Mouse (Mus musculus) heart, adult 2 months (tissue): ENCODE data around the gene Uxt. TPM values are rescaled to one million over a fixed set of nuclear protein-coding genes. Genes with fewer than 3 reads are reported as not detected.

Experiments
- DNase-seq, 2 experiments: peaks; one replicate each; pipeline ENCODE4 v3.0.0; 2021
- H3K27ac ChIP-seq: fragments of 200-600 bp; 2 replicates; pipeline ENCODE4 v1.8.1; 2022
- H3K27me3 ChIP-seq: fragments of 200-500 bp; 2 replicates; pipeline ENCODE4 v1.6.1; 2012; ENCODE audit warnings: mild to moderate bottlenecking, low read length, inconsistent platforms, mixed read lengths; ENCODE audit not compliant: control insufficient read depth, insufficient read depth
- H3K36me3 ChIP-seq: fragments of 200-500 bp; 2 replicates; pipeline ENCODE4 v1.6.1; 2012; ENCODE audit warnings: low read length, inconsistent platforms; ENCODE audit not compliant: control insufficient read depth, insufficient read depth
- H3K4me1 ChIP-seq: fragments of 200-500 bp; 2 replicates; pipeline ENCODE4 v1.6.1; 2011; ENCODE audit warnings: low read length; ENCODE audit not compliant: control insufficient read depth, insufficient read depth
- H3K4me3 ChIP-seq: fragments of 200-600 bp; 2 replicates; pipeline ENCODE4 v1.8.1; 2022
- H3K79me2 ChIP-seq: fragments of 200-500 bp; replicated peaks from 2 replicates; pipeline ENCODE4 v1.6.1; 2012; ENCODE audit warnings: mild to moderate bottlenecking, inconsistent platforms, low read length, moderate library complexity, mixed read lengths; ENCODE audit not compliant: control insufficient read depth, insufficient read depth
- H3K9ac ChIP-seq: fragments of 200-500 bp; 2 replicates; pipeline ENCODE4 v1.6.1; 2012; ENCODE audit warnings: low read depth, mild to moderate bottlenecking, control low read depth, inconsistent platforms, low read length, mixed read lengths
- CTCF ChIP-seq: fragments of 200-600 bp; IDR thresholded peaks from 2 replicates; pipeline ENCODE4 v1.8.1; 2022; ENCODE audit warnings: antibody characterized with exemption, mild to moderate bottlenecking, moderate library complexity
- EP300 ChIP-seq: fragments of 200-500 bp; IDR thresholded peaks from 2 replicates; pipeline ENCODE4 v1.6.1; 2011; ENCODE audit warnings: low read depth, low read length, control low read depth; ENCODE audit not compliant: insufficient read depth
- POLR2A ChIP-seq: fragments of 200-500 bp; IDR thresholded peaks from 2 replicates; pipeline ENCODE4 v1.6.1; 2011; ENCODE audit warnings: mild to moderate bottlenecking, low read depth, low read length, control low read depth; ENCODE audit not compliant: insufficient read depth
- WGBS: fragments of 180-500 bp; shearing (Covaris S2); methylation state at CpG from one replicate; pipeline ENCODE4 v1.1.7; 2018; 5-methylcytosine and 5-hydroxymethylcytosine counted together
- intact Hi-C: fragments of 180-260 bp; cut with DNase I; formaldehyde crosslinking; loops from one replicate; pipeline ENCODE4 v1.15.1; 2025
- long read RNA-seq: library from polyadenylated mRNA; stranded (forward); transcript quantifications from one replicate; pipeline ENCODE4 v2.0.0, GENCODE M21; 2021
- polyA plus RNA-seq: library from polyadenylated mRNA; depleted of rRNA; stranded (reverse); fragments of >200 nt; gene quantifications from 2 replicates; pipeline ENCODE4 v1.2.3, GENCODE M21; 2012; rRNA removed
- total RNA-seq, 2 experiments: library from RNA; stranded (reverse); gene quantifications; 2 replicates each; pipeline ENCODE4 v1.2.3; 2021

Uxt gene
- total RNA-seq (10 to 100 TPM; 33.5 to 42.8 TPM), polyA plus RNA-seq (21.9 and 36.8 TPM in 2 replicates)
- long read RNA-seq, transcript Uxt-202 (7 exons, 875 nt): major isoform, 16 of 18 reads
- long read RNA-seq, partial matches to known transcripts: 0 of 18 reads
- long read RNA-seq, other reads (novel, unspliced or antisense): 1 of 18 reads

DNA sequence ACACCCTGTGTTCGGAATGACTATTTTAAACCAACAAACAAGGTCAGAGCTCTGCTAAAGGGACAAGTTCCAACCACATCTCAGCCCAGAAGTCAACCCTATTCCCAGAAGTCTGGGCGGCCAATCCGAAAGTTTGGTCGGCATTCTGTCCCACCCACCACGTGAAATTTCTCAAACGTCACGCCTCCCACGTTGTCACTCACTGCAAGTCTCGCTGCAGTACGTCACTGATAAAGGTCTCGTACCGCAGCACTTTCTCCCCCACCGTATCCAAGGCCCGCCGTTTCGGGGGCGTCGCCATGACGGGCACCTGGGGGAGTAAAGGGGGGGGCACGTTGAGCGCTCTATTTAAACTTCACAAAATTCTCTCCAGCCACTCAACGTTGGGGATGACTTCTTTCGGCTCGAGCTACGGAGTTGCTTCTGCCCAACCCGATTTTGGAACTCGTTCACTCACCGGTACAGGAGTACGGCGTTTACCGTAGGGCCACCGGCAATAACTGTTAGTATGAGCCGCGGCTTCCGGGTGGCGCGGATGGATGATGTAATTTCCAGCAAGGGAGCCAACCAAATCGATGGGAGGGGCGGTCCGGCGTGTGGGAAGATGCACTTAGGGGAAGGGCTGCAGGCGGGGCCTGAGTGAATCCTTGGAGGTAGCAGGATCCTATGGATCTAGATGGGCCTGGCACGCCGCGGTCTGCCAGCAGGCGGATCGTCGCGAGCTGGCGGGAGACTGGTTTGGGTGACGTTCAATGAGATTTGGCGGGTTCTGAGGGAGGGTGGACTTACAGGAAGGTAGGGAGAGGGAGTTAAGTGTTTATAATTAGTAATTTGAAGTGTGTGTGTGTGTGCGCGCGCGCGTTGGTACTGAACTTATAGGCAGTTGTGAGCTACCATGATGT is at the start of gene Uxt:
Gene Uxt (minus strand): TSS at position 541 of the 902 bp plus-strand sequence.
- TF ChIP-seq EP300 (no peak), POLR2A (peak; percentile 56), CTCF (peak; percentile 36)
- no peaks in the 10 kb centered on the region for H3K79me2 ChIP-seq
- WGBS: 18% methylated on average over 57 of the region's 57 CpGs
- no peaks in the 10 kb centered on the region for H3K27me3 ChIP-seq
- H3K4me1 ChIP-seq: no peaks in the 10 kb centered on the region; the same call in 1 of the 2 replicates
- no peaks in the 10 kb centered on the region for H3K36me3 ChIP-seq
- intact Hi-C loops: loop anchor here (5.0 kb wide), 1 partner anchor 101 kb away; the partner anchor contains the start of gene Zfp182
- H3K27ac ChIP-seq: peak within 1 kb of the TSS; percentile 85
- DNase-seq: peak; percentile 88 to 90
- peak within 1 kb of the TSS; percentile 49 for H3K4me3 ChIP-seq
- H3K9ac ChIP-seq: peak within 1 kb of the TSS; percentile 53

- Histone ChIP-seq H3K36me3 (no peaks in the 10 kb centered on the region), H3K4me1 (no peaks in the 10 kb centered on the region), H3K4me3 (no peak overlapping the region), H3K79me2 (no peaks in the 10 kb centered on the region), H3K27me3 (no peaks in the 10 kb centered on the region), H3K9ac (no peak overlapping the region), H3K27ac (no peak overlapping the region)
- 47% methylated on average over 1 of the region's 1 CpGs for WGBS
- TF ChIP-seq EP300 (no peak), POLR2A (no peak), CTCF (no peak)
- intact Hi-C loops: no loop called here
- no peak for DNase-seq
Observed at GRCm38 (mm10) chrX:20980901-20981300, 19.1 kb upstream of the Uxt start.

DNA sequence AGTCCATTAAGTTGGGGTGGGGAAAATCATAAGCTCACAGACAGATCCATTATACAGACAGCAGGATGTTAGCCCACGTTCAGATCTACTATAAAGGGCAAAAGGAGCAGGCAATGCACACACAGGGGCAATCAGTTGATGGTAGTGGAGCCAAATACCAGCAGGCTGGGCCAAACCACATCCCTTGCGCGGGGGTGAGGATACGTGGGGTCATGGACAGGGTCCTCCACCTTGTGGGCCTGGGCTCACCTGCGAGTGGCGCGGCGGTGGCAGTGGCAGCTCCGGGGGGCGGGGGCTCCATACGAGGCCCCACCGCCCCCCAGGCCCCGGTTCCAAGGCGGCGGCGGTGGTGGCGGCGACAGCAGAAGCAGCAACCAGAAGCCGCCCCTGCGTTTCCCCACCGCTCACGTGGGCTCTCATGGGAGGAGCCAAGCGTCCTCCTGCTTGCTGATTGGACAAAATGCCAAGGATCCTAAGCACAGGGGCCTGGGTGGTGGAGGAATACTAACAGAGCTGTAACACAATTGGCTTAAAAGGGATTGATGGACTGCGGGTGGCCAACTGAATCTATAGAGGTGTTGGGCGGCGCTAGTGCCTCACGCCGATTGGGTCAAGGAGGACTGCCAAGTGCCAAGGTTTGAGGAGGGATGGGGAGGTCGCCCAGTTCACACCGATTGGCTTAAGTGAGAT is 11.5 kb downstream of the Uxt start, which contains the start of gene Elk1:
Gene Elk1 (minus strand): TSS at position 418 of the 690 bp plus-strand sequence.
- Histone ChIP-seq H3K4me1 (no peaks in the 10 kb centered on the region), H3K4me3 (peak within 1 kb of the TSS; percentile 57), H3K27me3 (no peaks in the 10 kb centered on the region), H3K36me3 (no peaks in the 10 kb centered on the region), H3K9ac (peak within 1 kb of the TSS; percentile 90), H3K27ac (peak within 1 kb of the TSS; percentile 73), H3K79me2 (no peaks in the 10 kb centered on the region)
- TF ChIP-seq CTCF: no peak
- TF ChIP-seq EP300: 0 out of 2 replicates have a peak, but pooled peaks have one; percentile 26
- no peak for TF ChIP-seq POLR2A
- WGBS: 19% methylated on average over 29 of the region's 30 CpGs
- peak; percentile 83 to 88 for DNase-seq
- intact Hi-C loops: loop anchor here (10.0 kb wide), 1 partner anchor 134 kb away; the partner anchor contains the start of gene Zfp300

- intact Hi-C loops: loop anchor here (2.0 to 5.0 kb wide), 3 partner anchors 99 to 284 kb away; no protein-coding TSS in a partner anchor
- Histone ChIP-seq H3K4me3 (no peak overlapping the region), H3K36me3 (no peaks in the 10 kb centered on the region), H3K27ac (no peak overlapping the region), H3K9ac (no peak overlapping the region), H3K27me3 (no peaks in the 10 kb centered on the region), H3K4me1 (no peaks in the 10 kb centered on the region), H3K79me2 (no peaks in the 10 kb centered on the region)
- peak; percentile 36 to 58 for DNase-seq
- no peak for TF ChIP-seq POLR2A
- TF ChIP-seq CTCF: peak; percentile 76
- 12% methylated on average over 4 of the region's 4 CpGs for WGBS
Observed at GRCm38 (mm10) chrX:20946055-20946454, 15.8 kb downstream of the Uxt start.

DNA sequence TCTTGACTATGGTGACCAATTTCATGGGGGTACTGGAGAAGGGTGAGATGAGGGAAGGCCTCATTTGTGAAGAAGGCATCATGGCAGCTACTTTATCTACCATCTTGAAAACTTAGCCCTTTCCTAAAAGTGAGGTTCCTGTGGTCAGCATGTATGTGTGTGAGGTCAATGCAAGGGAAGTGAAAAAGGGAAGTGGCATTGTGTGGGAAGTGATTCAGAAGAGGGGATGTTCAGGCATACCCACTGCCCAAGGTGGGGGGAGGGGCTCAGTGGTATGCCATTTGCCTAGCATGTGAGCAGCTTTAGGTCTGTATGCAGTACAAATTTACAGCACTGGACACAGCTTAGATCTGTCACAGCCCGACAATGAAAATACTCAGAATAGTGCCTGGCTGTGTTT is 29.9 kb downstream of the Uxt start:
- Histone ChIP-seq H3K27me3 (no peaks in the 10 kb centered on the region), H3K27ac (no peak overlapping the region), H3K36me3 (no peaks in the 10 kb centered on the region), H3K79me2 (no peaks in the 10 kb centered on the region), H3K4me3 (no peak overlapping the region), H3K4me1 (no peaks in the 10 kb centered on the region), H3K9ac (no peak overlapping the region)
- WGBS: 74% methylated on average over 1 of the region's 1 CpGs
- peak in 1 of 2 experiments; percentile 41 for DNase-seq
- intact Hi-C loops: no loop called here
- TF ChIP-seq POLR2A (no peak), CTCF (no peak), EP300 (no peak)
